Mouse (Mus musculus) midbrain, embryonic 14.5 days (tissue): ENCODE measurements at regions not wholly inside any gene's neighbourhood (a gene's known extent, or its start where the extent isn't known, plus 50 kb on each side); places are given as distances from the start of the nearest gene placed in this dataset.

Experiments
- ATAC-seq: fragments of 200-750 bp; cut with Nextera tagmentation; 2 replicates; pipeline ENCODE4 v1.8.0; 2017; ENCODE audit warnings: moderate number of reproducible peaks, moderate library complexity; ENCODE audit not compliant: low FRiP score, low TSS enrichment
- DNase-seq: peaks from one replicate; pipeline ENCODE4 v3.0.0-alpha.2; 2015
- H3K27ac ChIP-seq: fragments of 300-500 bp; sonication (generic); replicated peaks from 2 replicates; pipeline ENCODE4 v1.5.1; 2014; ENCODE audit warnings: mild to moderate bottlenecking, low read depth, low read length, moderate library complexity
- H3K27me3 ChIP-seq: fragments of 300-500 bp; sonication (generic); 2 replicates; pipeline ENCODE4 v1.6.1; 2014; ENCODE audit warnings: low read length, control low read depth, mixed read lengths; ENCODE audit not compliant: control insufficient read depth, insufficient read depth
- H3K36me3 ChIP-seq: fragments of 300-500 bp; sonication (generic); 2 replicates; pipeline ENCODE4 v1.6.1; 2014; ENCODE audit warnings: low read length, control low read depth; ENCODE audit not compliant: control insufficient read depth, insufficient read depth
- H3K4me1 ChIP-seq: fragments of 300-500 bp; sonication (generic); 2 replicates; pipeline ENCODE4 v1.6.1; 2014; ENCODE audit warnings: mild to moderate bottlenecking, antibody characterized with exemption, low read length, control low read depth; ENCODE audit not compliant: control insufficient read depth, insufficient read depth
- H3K4me2 ChIP-seq: fragments of 300-500 bp; sonication (generic); 2 replicates; pipeline ENCODE4 v1.6.1; 2014; ENCODE audit warnings: mild to moderate bottlenecking, low read length, moderate library complexity
- H3K4me3 ChIP-seq: fragments of 300-500 bp; sonication (generic); replicated peaks from 2 replicates; pipeline ENCODE4 v1.5.1; 2014; ENCODE audit warnings: low read depth, low read length
- H3K9ac ChIP-seq: fragments of 300-500 bp; sonication (generic); replicated peaks from 2 replicates; pipeline ENCODE4 v1.6.1; 2014; ENCODE audit warnings: mild to moderate bottlenecking, low read length, moderate library complexity
- H3K9me3 ChIP-seq: fragments of 300-500 bp; sonication (generic); 2 replicates; pipeline ENCODE4 v1.6.1; 2016; ENCODE audit warnings: low read length, control low read depth, mixed read lengths; ENCODE audit not compliant: control insufficient read depth
- WGBS: fragments of 180-500 bp; shearing (Covaris S2); extraction: QIAGEN DNeasy Blood & Tissue Kit; methylation state at CpG from one replicate; pipeline ENCODE4 v1.1.7; 2014; 5-methylcytosine and 5-hydroxymethylcytosine counted together

- Histone ChIP-seq H3K9ac (no peak overlapping the region), H3K27me3 (no peaks in the 10 kb centered on the region), H3K4me2 (no peak overlapping the region), H3K9me3 (no peaks in the 10 kb centered on the region), H3K27ac (no peak overlapping the region), H3K4me1 (no peaks in the 10 kb centered on the region), H3K36me3 (no peaks in the 10 kb centered on the region), H3K4me3 (no peak overlapping the region)
- DNase-seq, result no peak
- ATAC-seq, result no peak; the same call in 1 of the 2 replicates
- whole genome bisulfite sequencing, result 86% methylated on average over 4 of the region's 4 CpGs
Measured at GRCm38 (mm10) chr4:68179551-68179950, 774.6 kb downstream of the Brinp1 start.

- Histone ChIP-seq H3K9me3 (no peaks in the 10 kb centered on the region), H3K4me2 (no peak overlapping the region), H3K4me3 (no peak overlapping the region), H3K4me1 (no peaks in the 10 kb centered on the region), H3K36me3 (no peaks in the 10 kb centered on the region), H3K27ac (no peak overlapping the region), H3K9ac (no peak overlapping the region), H3K27me3 (no peaks in the 10 kb centered on the region)
- ATAC-seq, result no peak
- no peak for DNase-seq
- WGBS, result 93% methylated on average over 1 of the region's 1 CpGs
Measured at GRCm38 (mm10) chr4:68156499-68156898, 797.7 kb downstream of the Brinp1 start.

GRCm38 (mm10) chr4:68148483-68149069 is 805.6 kb downstream of the Brinp1 start:
- H3K4me2 ChIP-seq, result no peak overlapping the region
- no peaks in the 10 kb centered on the region for H3K9me3 ChIP-seq
- H3K4me3 ChIP-seq, result no peak overlapping the region
- H3K27me3 ChIP-seq, result no peaks in the 10 kb centered on the region
- DNase-seq (peak; percentile 33), ATAC-seq (no peak)
- WGBS, result 22% methylated on average over 5 of the region's 5 CpGs
- no peaks in the 10 kb centered on the region for H3K36me3 ChIP-seq
- no peak overlapping the region for H3K9ac ChIP-seq
- H3K27ac ChIP-seq, result no peak overlapping the region
- H3K4me1 ChIP-seq, result peaks cover 3% of the 10 kb centered on the region; the same call in 1 of the 2 replicates

- Histone ChIP-seq H3K4me1 (no peaks in the 10 kb centered on the region), H3K9me3 (no peaks in the 10 kb centered on the region), H3K9ac (no peak overlapping the region), H3K4me2 (no peak overlapping the region), H3K36me3 (no peaks in the 10 kb centered on the region), H3K27ac (no peak overlapping the region), H3K27me3 (no peaks in the 10 kb centered on the region), H3K4me3 (no peak overlapping the region)
- no peak for ATAC-seq
- 61% methylated on average over 4 of the region's 4 CpGs for WGBS
- no peak for DNase-seq
Measured at GRCm38 (mm10) chr4:68128124-68128523, 826.1 kb downstream of the Brinp1 start.

- no peak overlapping the region for H3K9ac ChIP-seq
- H3K9me3 ChIP-seq, result no peaks in the 10 kb centered on the region
- H3K36me3 ChIP-seq, result no peaks in the 10 kb centered on the region
- H3K4me3 ChIP-seq, result no peak overlapping the region
- DNase-seq (no peak), ATAC-seq (no peak)
- no peaks in the 10 kb centered on the region for H3K27me3 ChIP-seq
- no peaks in the 10 kb centered on the region for H3K4me1 ChIP-seq
- H3K4me2 ChIP-seq, result no peak overlapping the region
- H3K27ac ChIP-seq, result no peak overlapping the region
Measured at GRCm38 (mm10) chr4:68114502-68114901, 839.7 kb downstream of the Brinp1 start.

GRCm38 (mm10) chr4:68085255-68085654 is 868.9 kb downstream of the Brinp1 start:
- Histone ChIP-seq H3K4me2 (no peak overlapping the region), H3K4me3 (no peak overlapping the region), H3K27ac (no peak overlapping the region), H3K9me3 (no peaks in the 10 kb centered on the region), H3K27me3 (no peaks in the 10 kb centered on the region), H3K4me1 (0 out of 2 replicates have a peak, but pooled peaks cover 2% of the 10 kb centered on the region), H3K9ac (no peak overlapping the region), H3K36me3 (no peaks in the 10 kb centered on the region)
- ATAC-seq (no peak), DNase-seq (no peak)
- 87% methylated on average over 3 of the region's 3 CpGs for WGBS

GRCm38 (mm10) chr4:68056813-68057578 is 897.2 kb downstream of the Brinp1 start:
- H3K4me1 ChIP-seq, result no peaks in the 10 kb centered on the region
- DNase-seq (no peak), ATAC-seq (no peak)
- no peaks in the 10 kb centered on the region for H3K9me3 ChIP-seq
- H3K27me3 ChIP-seq, result no peaks in the 10 kb centered on the region
- no peak overlapping the region for H3K4me2 ChIP-seq
- H3K9ac ChIP-seq, result no peak overlapping the region
- H3K4me3 ChIP-seq, result no peak overlapping the region
- H3K27ac ChIP-seq, result no peak overlapping the region
- H3K36me3 ChIP-seq, result no peaks in the 10 kb centered on the region
- WGBS, result 54% methylated on average over 4 of the region's 4 CpGs

GRCm38 (mm10) chr4:68022891-68023303 is 931.3 kb downstream of the Brinp1 start:
- DNase-seq (peak; percentile 84), ATAC-seq (peak; percentile 84)
- Histone ChIP-seq H3K4me1 (no peaks in the 10 kb centered on the region), H3K4me3 (no peak overlapping the region), H3K9me3 (no peaks in the 10 kb centered on the region), H3K27me3 (no peaks in the 10 kb centered on the region), H3K9ac (no peak overlapping the region; the same call in 1 of the 2 replicates), H3K36me3 (no peaks in the 10 kb centered on the region), H3K27ac (0 out of 2 replicates have a peak overlapping the region, but pooled peaks have one; percentile 49), H3K4me2 (0 out of 2 replicates have a peak overlapping the region, but pooled peaks have one; percentile 15)
- WGBS, result 14% methylated on average over 2 of the region's 2 CpGs

- Histone ChIP-seq H3K27me3 (no peaks in the 10 kb centered on the region), H3K4me3 (no peak overlapping the region), H3K9me3 (no peaks in the 10 kb centered on the region), H3K4me2 (no peak overlapping the region), H3K9ac (no peak overlapping the region), H3K4me1 (no peaks in the 10 kb centered on the region), H3K27ac (no peak overlapping the region), H3K36me3 (no peaks in the 10 kb centered on the region)
- no peak for DNase-seq
- WGBS, result 71% methylated on average over 2 of the region's 2 CpGs
- ATAC-seq, result no peak
Measured at GRCm38 (mm10) chr4:68011371-68011770, 942.8 kb downstream of the Brinp1 start.
